Comparison of ENCODE assay signal across 28 mouse cellular contexts in the genomic region with DNA sequence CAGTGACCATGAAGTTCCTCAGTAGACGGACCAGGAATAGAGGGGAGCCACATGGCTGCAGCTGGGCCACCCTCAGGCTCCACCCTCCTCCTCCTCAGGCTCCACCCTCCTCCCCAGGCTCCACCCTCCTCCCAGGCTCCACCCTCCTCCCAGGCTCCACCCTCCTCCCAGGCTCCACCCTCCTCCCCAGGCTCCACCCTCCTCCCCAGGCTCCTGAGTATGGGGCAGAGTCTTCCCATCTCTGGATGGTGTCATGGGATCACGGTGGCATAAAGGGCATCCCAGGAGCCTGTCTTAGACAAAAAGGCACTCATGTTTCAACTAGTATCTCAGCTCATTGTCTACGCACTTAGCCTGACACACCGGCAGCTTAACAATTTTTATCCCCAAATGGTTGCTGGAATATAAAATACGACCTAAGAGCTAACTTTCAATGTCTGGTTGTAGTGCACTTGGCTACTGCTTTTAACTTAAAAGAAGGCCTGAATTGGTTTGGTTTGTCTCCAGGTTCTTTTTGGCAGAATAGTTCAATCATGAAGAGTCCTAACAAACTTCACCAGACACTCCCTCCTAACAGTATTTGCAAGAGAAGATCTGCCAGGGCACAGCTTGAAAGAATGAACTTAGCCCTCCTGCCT. TPM values are rescaled to one million over a fixed set of nuclear protein-coding genes. Genes with fewer than 3 reads are reported as not detected.
A peak's percentile ranks its signal among the peaks of the same experiment; 100 is the strongest.
DNase-seq lines count a peak whose midpoint lies in the region; ATAC-seq and TF ChIP-seq lines count a peak whose summit lies in the region.
"Had no signal": no experiment of that assay in that cellular context is flagged by ENCODE, and none has a peak within 500 bp of the region (broad histone marks: within the 10 kb centered on the region; RNA-seq: fewer than 3 reads in every experiment).

No protein-coding gene starts in this region.

- H3K27ac ChIP-seq in liver, adult 2 months (replicated peaks; ENCODE audit: insufficient read depth, low read depth, low read length), result peak overlapping the region; percentile 86
- H3K27ac ChIP-seq in liver, embryonic 15.5 days (replicated peaks), result no peak overlapping the region
- no peak overlapping the region for H3K27ac ChIP-seq in hindbrain, embryonic 12.5 days
- H3K27ac ChIP-seq in forebrain, embryonic 14.5 days (ENCODE audit: low read depth, low read length), result no peak overlapping the region
- H3K27ac ChIP-seq: embryonic facial prominence, embryonic 13.5 days; forebrain, embryonic 12.5 days; heart, embryonic 10.5 days; hindbrain, embryonic 14.5 days had no signal

- TF ChIP-seq POLR2A in liver, adult 2 months (IDR thresholded peaks at IDR 0.05; ENCODE audit: extremely low read depth, insufficient read depth, low read length), result peak; percentile 40; the same call in 1 of the 2 replicates

- peak overlapping the region; percentile 77 for H3K9ac ChIP-seq in liver, adult 2 months (ENCODE audit: low read depth, low read length)
- H3K9ac ChIP-seq in liver, embryonic 15.5 days, result no peak overlapping the region
- no peak overlapping the region for H3K9ac ChIP-seq in hindbrain, embryonic 12.5 days
- H3K9ac ChIP-seq in forebrain, embryonic 14.5 days (ENCODE audit: low read length), result no peak overlapping the region
- H3K9ac ChIP-seq: embryonic facial prominence, embryonic 13.5 days; forebrain, embryonic 12.5 days; forebrain, postnatal 0 days; hindbrain, embryonic 14.5 days had no signal

- H3K4me1 ChIP-seq in liver, adult 2 months (ENCODE audit: control insufficient read depth, insufficient read depth, low read length), result peaks cover 13% of the 10 kb centered on the region
- H3K4me1 ChIP-seq in liver, embryonic 15.5 days (replicated peaks), result no peaks in the 10 kb centered on the region
- H3K4me1 ChIP-seq in hindbrain, embryonic 12.5 days, result 0 out of 2 replicates have a peak, but pooled peaks cover 3% of the 10 kb centered on the region
- H3K4me1 ChIP-seq in forebrain, embryonic 14.5 days (ENCODE audit: control insufficient read depth, insufficient read depth, low read length), result 0 out of 2 replicates have a peak, but pooled peaks cover 3% of the 10 kb centered on the region

- peaks cover 7% of the 10 kb centered on the region; the same call in 1 of the 2 replicates for H3K79me2 ChIP-seq in liver, adult 2 months (ENCODE audit: control insufficient read depth, insufficient read depth, low read length)

- WGBS in liver, adult 2 months, result 31% methylated on average over 5 of the region's 5 CpGs
- WGBS in liver, embryonic 15.5 days (ENCODE audit: insufficient replicate concordance), result 65% methylated on average over 5 of the region's 5 CpGs
- WGBS in hindbrain, embryonic 12.5 days, result 91% methylated on average over 5 of the region's 5 CpGs
- 86% methylated on average over 5 of the region's 5 CpGs for WGBS in forebrain, embryonic 14.5 days

- peak; percentile 10; the same call in 1 of the 2 replicates for ATAC-seq in liver, embryonic 15.5 days (ENCODE audit: insufficient read depth)
- no peak for ATAC-seq in hindbrain, embryonic 12.5 days (ENCODE audit: low FRiP score)
- no peak for ATAC-seq in forebrain, embryonic 14.5 days
- ATAC-seq: activated CD4-positive, CD25-positive, alpha-beta regulatory T cell, adult 4 months; CD4-positive, CD25-positive, alpha-beta regulatory T cell, adult 4 months; forebrain, postnatal 0 days had no signal

- DNase-seq in adrenal gland, postnatal 10 days, result peak; percentile 26
- no peak for DNase-seq in adrenal gland, adult 8-10 months
- DNase-seq in R1 (ENCODE audit: low read depth, low spot score), result peak; percentile 52
- DNase-seq in liver, adult 2 months (ENCODE audit: extremely low read depth, low read depth, low spot score), result peak; percentile 94
- DNase-seq in cerebellum, adult 9-10 months, result no peak
- DNase-seq in forebrain, embryonic 14.5 days (ENCODE audit: low spot score), result no peak
- DNase-seq: adrenal gland, postnatal 36 days; B cell, adult 2 months; cerebellum, adult 2 months; cerebellum, postnatal 14 days; forebrain, postnatal 0 days; gastrocnemius, postnatal 36 days; heart, adult 18-20 months; heart, postnatal 10 days; heart, postnatal 4 days had no signal

- peaks cover 64% of the 10 kb centered on the region for H3K36me3 ChIP-seq in liver, adult 2 months (ENCODE audit: control insufficient read depth, insufficient read depth, low read length)
- no peaks in the 10 kb centered on the region for H3K36me3 ChIP-seq in liver, embryonic 15.5 days (replicated peaks)
- no peaks in the 10 kb centered on the region for H3K36me3 ChIP-seq in hindbrain, embryonic 12.5 days
- no peaks in the 10 kb centered on the region for H3K36me3 ChIP-seq in forebrain, embryonic 14.5 days (ENCODE audit: control insufficient read depth, insufficient read depth, low read length)
- H3K36me3 ChIP-seq: embryonic facial prominence, embryonic 13.5 days; forebrain, embryonic 12.5 days; G1E; heart, embryonic 10.5 days had no signal

- no peaks in the 10 kb centered on the region for H3K9me3 ChIP-seq in liver, embryonic 15.5 days (replicated peaks)
- H3K9me3 ChIP-seq in hindbrain, embryonic 12.5 days (replicated peaks), result no peaks in the 10 kb centered on the region
- H3K9me3 ChIP-seq in forebrain, embryonic 14.5 days (replicated peaks; ENCODE audit: control insufficient read depth, low read length), result no peaks in the 10 kb centered on the region
- H3K9me3 ChIP-seq: embryonic facial prominence, embryonic 13.5 days; forebrain, embryonic 12.5 days; G1E; heart, embryonic 10.5 days had no signal

- no peak overlapping the region for H3K4me2 ChIP-seq in liver, embryonic 15.5 days
- H3K4me2 ChIP-seq in hindbrain, embryonic 12.5 days (replicated peaks), result no peak overlapping the region
- no peak overlapping the region for H3K4me2 ChIP-seq in forebrain, embryonic 14.5 days (ENCODE audit: low read length)
- H3K4me2 ChIP-seq: embryonic facial prominence, embryonic 13.5 days; forebrain, embryonic 12.5 days; hindbrain, embryonic 14.5 days had no signal

- H3K27me3 ChIP-seq in liver, adult 2 months (ENCODE audit: control insufficient read depth, insufficient read depth, low read length), result no peaks in the 10 kb centered on the region
- peaks cover 27% of the 10 kb centered on the region for H3K27me3 ChIP-seq in liver, embryonic 15.5 days
- H3K27me3 ChIP-seq in hindbrain, embryonic 12.5 days, result peaks cover 26% of the 10 kb centered on the region
- peaks cover 15% of the 10 kb centered on the region; the same call in 1 of the 2 replicates for H3K27me3 ChIP-seq in forebrain, embryonic 14.5 days (replicated peaks; ENCODE audit: control insufficient read depth, insufficient read depth, low read length)

- no peak for TF ChIP-seq CTCF in liver, adult 2 months (IDR thresholded peaks at IDR 0.05; ENCODE audit: low read depth, low read length)

- peak overlapping the region; percentile 92 for H3K4me3 ChIP-seq in liver, adult 2 months (ENCODE audit: insufficient read depth, low read depth, low read length)
- no peak overlapping the region for H3K4me3 ChIP-seq in liver, embryonic 15.5 days (replicated peaks)
- no peak overlapping the region for H3K4me3 ChIP-seq in hindbrain, embryonic 12.5 days
- no peak overlapping the region for H3K4me3 ChIP-seq in forebrain, embryonic 14.5 days (ENCODE audit: low read depth, low read length)
- H3K4me3 ChIP-seq: embryonic facial prominence, embryonic 13.5 days; forebrain, embryonic 12.5 days; heart, embryonic 10.5 days had no signal

RNA-seq across cellular contexts. Expression of gene Rbp4, which starts 4.8 kb away (rescaled TPM):
- 100 to 1,000 TPM; 334 to 776 TPM for total RNA-seq in adrenal gland, postnatal 10 days (2021)
- 10 to 100 TPM; 16.6 to 48.0 (median 34.0) TPM for total RNA-seq in adrenal gland, adult 8-10 months (2022)
- 2,479 and 2,762 TPM in 2 replicates for total RNA-seq in liver, adult 2 months (2014; rRNA removed)
- 5,105 and 5,134 TPM in 2 replicates for polyA plus RNA-seq in liver, adult 2 months (2012; rRNA removed)
- 1,815 and 1,906 TPM in 2 replicates for polyA plus RNA-seq in liver, embryonic 15.5 days (2015; fragmentation: Nextera tagmentation; extraction: Ambion mirVana)
- polyA plus RNA-seq in hindbrain, embryonic 12.5 days (2016; fragmentation: Nextera tagmentation; extraction: Ambion mirVana), result 1.4 and 1.9 TPM in 2 replicates
- polyA plus RNA-seq in forebrain, embryonic 14.5 days (2014; fragmentation: Nextera tagmentation; extraction: Ambion mirVana), result 1.0 and 2.9 TPM in 2 replicates
- total RNA-seq: G1E had no signal
- polyA plus RNA-seq: activated CD4-positive, CD25-positive, alpha-beta regulatory T cell, adult 4 months; CD4-positive, CD25-positive, alpha-beta regulatory T cell, adult 4 months; G1E had no signal

RNA-seq across cellular contexts. Expression of gene Pde6c, which starts 12.3 kb away (rescaled TPM):
- 1 to 10 TPM; 1.3 to 3.2 TPM for total RNA-seq in adrenal gland, postnatal 10 days (2021)
- not detected for total RNA-seq in adrenal gland, adult 8-10 months (2022)
- total RNA-seq in liver, adult 2 months (2014; rRNA removed), result 1.0 and 2.1 TPM in 2 replicates
- 0.09 TPM in 1 of 2 replicates, not detected in the other for polyA plus RNA-seq in liver, adult 2 months (2012; rRNA removed)
- polyA plus RNA-seq in liver, embryonic 15.5 days (2015; fragmentation: Nextera tagmentation; extraction: Ambion mirVana), result 5.5 and 5.8 TPM in 2 replicates
- polyA plus RNA-seq in hindbrain, embryonic 12.5 days (2016; fragmentation: Nextera tagmentation; extraction: Ambion mirVana), result 0.14 and 0.33 TPM in 2 replicates
- 0.06 and 0.07 TPM in 2 replicates for polyA plus RNA-seq in forebrain, embryonic 14.5 days (2014; fragmentation: Nextera tagmentation; extraction: Ambion mirVana)
- total RNA-seq: adrenal gland, adult 18-20 months; adrenal gland, postnatal 36 days; forebrain, postnatal 0 days; G1E; gastrocnemius, adult 8-10 months; gastrocnemius, postnatal 36 days; heart, adult 18-20 months; heart, postnatal 10 days; heart, postnatal 4 days had no signal
- polyA plus RNA-seq: activated CD4-positive, CD25-positive, alpha-beta regulatory T cell, adult 4 months; CD4-positive, CD25-positive, alpha-beta regulatory T cell, adult 4 months; embryonic facial prominence, embryonic 13.5 days; forebrain, embryonic 12.5 days; G1E; heart, embryonic 14.5 days had no signal

RNA-seq across cellular contexts. Expression of gene Ffar4, which starts 23.4 kb away (rescaled TPM):
- 10 to 100 TPM; 11.2 to 46.7 TPM for total RNA-seq in adrenal gland, postnatal 10 days (2021)
- total RNA-seq in adrenal gland, adult 8-10 months (2022), result 1 to 10 TPM; 1.2 to 7.2 (median 4.5) TPM
- 0.09 and 0.13 TPM in 2 replicates for total RNA-seq in liver, adult 2 months (2014; rRNA removed)
- 0.58 and 0.83 TPM in 2 replicates for polyA plus RNA-seq in liver, adult 2 months (2012; rRNA removed)
- polyA plus RNA-seq in liver, embryonic 15.5 days (2015; fragmentation: Nextera tagmentation; extraction: Ambion mirVana), result 0.16 and 0.20 TPM in 2 replicates
- not detected in 2 replicates for polyA plus RNA-seq in hindbrain, embryonic 12.5 days (2016; fragmentation: Nextera tagmentation; extraction: Ambion mirVana)
- 0.17 TPM in 1 of 2 replicates, not detected in the other for polyA plus RNA-seq in forebrain, embryonic 14.5 days (2014; fragmentation: Nextera tagmentation; extraction: Ambion mirVana)
- total RNA-seq: G1E; gastrocnemius, postnatal 36 days had no signal
- polyA plus RNA-seq: CD4-positive, CD25-positive, alpha-beta regulatory T cell, adult 4 months; cerebellum, adult 2 months; cortical plate, adult 2 months; embryonic facial prominence, embryonic 13.5 days; forebrain, embryonic 12.5 days; G1E; heart, embryonic 14.5 days; hindbrain, embryonic 14.5 days had no signal

Comparison
In these comparisons a context has a peak if more than half of its experiments do, and no peak if none do; other contexts are left out.
1. DNase-seq: peak in adrenal gland, postnatal 10 days (single experiment), R1 (single experiment) and liver, adult 2 months (single experiment); none in adrenal gland, adult 8-10 months (single experiment), cerebellum, adult 9-10 months (single experiment) and forebrain, embryonic 14.5 days (single experiment).
2. RNA of gene Rbp4, which starts 4.8 kb away (polyA plus RNA-seq): 5,105 to 5,134 TPM in liver, adult 2 months and 1,815 to 1,906 TPM in liver, embryonic 15.5 days; 1.4 to 1.9 TPM in hindbrain, embryonic 12.5 days and 1.0 to 2.9 TPM in forebrain, embryonic 14.5 days; every median in the first group is over 100 times any median in the second.